Mouse (Mus musculus): Measurements from ENCODE around the gene Lin9.

GRCm38 (mm10) chr1:180641518-180642227 is 723 bp downstream of the Lin9 start:
- TF ChIP-seq POLR2AphosphoS5 (IDR thresholded peaks at IDR 0.05; ENCODE audit: insufficient replicate concordance, low read depth, low read length) (no peak), GATA1 (IDR thresholded peaks at IDR 0.05; ENCODE audit: borderline replicate concordance, low read length) (no peak), CTCF (IDR thresholded peaks at IDR 0.05; ENCODE audit: low read depth, low read length) (no peak), TAL1 (conservative IDR thresholded peaks at IDR 0.05; ENCODE audit: low read depth, low read length) (no peak)

Data from G1E (cell line).